Mouse (Mus musculus) spleen, postnatal 36 days (tissue): ENCODE measurements around the gene Nudt14.
A peak's percentile ranks its signal among the peaks of the same experiment; 100 is the strongest.

Experiments
- DNase-seq, 2 experiments: peaks; one replicate each; pipeline ENCODE4 v3.0.0; 2022; ENCODE audit warnings: low spot score in 2 of 2, mixed read lengths in 1 of 2

Gene Nudt14

DNA sequence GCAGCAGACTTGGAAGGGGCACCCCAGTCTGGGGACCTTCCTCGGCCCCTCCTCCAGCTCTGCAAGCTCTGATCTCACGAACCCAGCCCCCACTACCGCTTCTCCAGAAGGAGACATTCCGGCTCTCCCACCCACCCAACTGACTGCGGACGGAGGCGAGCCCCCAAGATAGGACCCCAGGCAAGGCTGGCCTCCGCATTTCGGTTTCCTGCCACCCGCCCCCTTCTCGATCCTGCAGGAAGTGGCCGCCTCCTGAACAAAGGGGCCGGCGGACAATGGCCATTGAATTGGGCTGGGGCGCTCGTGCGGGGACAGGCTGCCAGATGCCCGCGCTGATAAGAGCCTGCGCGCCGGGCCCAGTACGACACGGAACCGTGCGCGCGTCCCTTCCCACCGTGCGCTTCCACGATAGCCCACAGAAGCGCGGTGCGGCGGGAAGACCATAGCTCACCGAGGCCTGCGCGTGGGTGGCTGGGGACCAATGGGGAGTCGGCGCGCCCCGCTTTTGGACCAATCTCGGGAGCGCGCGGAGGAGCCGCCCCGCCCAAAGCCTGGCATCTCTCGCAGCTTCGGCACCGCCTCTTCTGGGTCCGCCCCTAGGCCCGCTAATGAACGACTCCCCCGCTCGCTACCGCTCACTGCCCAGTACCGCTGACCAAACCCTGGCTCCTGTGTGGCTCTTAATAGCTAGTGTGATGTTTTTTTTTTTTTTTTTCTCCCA lies 8.3 kb upstream of the Nudt14 start:
- peak; percentile 72 for DNase-seq

DNA sequence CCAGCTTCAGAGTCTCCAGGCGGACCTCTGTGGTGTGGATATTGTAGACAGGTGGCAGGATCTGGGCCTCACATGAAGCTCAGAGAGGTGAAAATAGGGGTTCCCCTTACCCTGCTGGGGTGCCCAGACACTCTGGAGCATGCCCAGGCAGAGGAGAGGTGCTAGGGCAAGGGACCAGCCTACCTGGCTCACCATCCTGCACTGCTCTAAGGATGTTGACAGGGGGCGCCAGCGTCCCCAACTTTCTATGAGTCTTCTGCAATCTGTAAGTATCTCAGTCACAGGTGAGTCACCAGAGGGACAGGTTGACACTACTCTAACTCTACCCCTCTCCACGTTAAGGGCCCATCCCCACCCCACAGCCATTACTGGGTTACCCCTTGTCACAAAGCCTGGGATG lies 5.4 kb upstream of the Nudt14 start:
- DNase-seq = no peak

DNA sequence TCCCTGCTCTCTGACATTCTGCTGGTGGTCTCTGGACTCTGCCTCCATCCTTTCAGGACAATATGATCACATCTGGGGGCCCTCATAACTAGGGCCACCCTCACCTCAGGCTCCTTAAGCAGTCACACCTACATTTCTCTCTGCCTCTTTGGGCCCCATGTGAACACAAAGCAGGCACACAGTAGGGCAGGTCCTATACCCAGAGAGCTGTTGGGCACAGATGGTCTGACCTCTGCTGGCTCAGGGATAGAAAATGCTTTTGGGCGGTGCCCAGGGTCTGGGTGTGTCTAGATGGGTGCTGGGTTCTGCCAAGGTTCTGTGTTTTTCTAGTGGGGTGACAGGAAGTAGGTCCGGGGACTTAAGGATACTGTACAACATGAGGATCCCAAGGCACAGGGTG lies 1.7 kb upstream of the Nudt14 start:
- no peak for DNase-seq

DNA sequence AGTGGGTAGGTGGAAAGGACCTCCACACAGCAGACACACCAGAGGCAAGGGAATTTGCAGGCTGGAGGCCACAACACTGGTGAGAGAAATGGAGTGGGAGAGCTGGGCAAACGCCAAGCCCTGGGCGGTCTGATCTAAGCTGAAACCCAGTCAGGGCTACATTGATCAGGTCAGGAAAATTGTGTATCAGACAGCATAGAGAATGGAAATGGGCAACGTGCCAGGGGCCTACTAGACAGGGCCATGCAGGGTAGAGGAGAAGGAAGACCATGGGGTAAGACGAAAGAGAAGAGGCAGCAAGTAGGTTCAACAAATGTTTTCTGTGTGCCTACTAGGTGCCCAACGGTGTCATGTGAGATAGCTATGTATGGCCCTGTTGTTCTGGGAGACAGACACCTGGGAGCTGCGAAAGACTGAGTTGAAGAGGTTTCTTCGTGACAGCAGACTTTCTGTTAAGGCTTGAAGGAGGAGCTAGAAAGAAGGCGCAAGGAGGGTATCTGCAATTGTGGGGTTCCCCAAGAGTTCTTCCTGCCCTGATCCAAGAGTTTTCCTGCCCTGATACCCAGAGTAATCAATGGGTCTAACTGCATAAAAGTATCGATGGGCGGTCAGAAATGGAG lies 658 bp downstream of the Nudt14 start:
- DNase-seq = no peak

DNA sequence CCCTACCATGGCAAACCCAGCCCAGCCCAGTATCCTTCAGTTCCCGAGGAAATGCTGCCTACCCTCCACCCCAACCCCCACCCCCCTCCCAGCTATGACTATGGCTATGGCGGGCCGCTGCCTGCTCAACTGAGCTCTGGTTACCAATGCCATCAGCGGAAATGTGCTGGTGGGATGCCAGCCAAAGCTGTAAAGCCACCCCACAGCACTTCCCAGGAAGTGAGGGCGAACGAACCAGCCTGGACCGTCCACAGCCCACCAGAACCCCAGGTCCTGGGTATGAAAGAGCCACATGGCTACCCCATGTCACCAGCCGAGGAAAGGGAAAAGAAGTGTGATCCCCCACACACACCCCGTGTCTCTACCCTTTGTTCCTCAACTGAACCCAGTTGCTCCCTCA lies 1.2 kb downstream of the Nudt14 start:
- DNase-seq = no peak

DNA sequence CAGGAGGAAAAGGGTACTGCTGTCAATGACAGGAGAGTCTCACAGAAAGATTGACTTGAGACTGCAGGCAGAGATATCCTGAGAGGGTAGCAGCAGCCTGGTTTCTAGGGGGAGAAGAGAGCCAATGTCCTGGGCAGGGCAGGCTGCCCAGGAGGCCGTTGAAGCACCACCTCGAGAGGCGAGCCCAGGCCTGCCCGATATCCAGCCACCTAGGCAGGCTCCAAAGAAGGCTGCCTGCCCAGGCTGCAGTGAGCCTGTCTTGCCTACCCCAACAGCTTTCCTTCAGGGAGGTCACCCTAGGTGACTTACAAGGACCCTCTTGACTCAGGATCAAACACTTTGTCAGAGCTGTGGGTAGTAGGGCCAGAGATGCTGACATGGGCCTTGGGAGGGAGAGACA lies 1.7 kb downstream of the Nudt14 start:
- no peak for DNase-seq

DNA sequence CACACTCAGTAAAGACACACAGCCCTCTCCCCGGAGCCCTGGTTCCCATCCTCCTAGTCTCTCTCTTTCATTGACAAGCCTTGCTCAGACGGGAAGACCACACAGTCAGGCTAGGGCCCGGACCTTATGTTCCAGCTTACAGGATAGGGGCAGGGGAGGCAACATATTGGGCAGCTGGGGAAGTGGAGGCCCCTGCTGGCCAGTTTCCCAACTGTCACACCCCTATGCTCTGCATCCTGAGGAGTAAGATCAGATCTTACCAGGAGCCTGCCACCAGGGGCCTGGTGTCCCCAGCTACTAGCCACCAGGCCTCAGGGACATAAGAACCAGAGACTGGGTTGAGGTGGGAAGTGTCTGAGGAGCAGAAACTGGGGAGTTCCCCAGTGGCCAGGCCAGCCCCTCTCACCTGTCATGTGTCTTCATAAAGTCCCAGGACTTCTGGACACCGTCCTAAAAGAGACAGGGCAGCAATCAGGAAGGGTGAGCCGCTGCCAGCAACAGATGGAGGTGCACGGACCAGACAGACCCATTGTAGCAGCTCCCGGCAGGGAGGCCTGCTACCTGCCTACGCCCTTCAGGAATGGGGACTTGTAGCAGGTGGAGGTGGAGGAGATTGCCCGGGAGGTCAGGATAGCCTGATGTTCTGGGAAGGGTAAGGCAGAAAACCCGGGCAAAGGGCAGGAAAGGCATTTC lies 2.9 kb downstream of the Nudt14 start:
- DNase-seq = no peak

DNA sequence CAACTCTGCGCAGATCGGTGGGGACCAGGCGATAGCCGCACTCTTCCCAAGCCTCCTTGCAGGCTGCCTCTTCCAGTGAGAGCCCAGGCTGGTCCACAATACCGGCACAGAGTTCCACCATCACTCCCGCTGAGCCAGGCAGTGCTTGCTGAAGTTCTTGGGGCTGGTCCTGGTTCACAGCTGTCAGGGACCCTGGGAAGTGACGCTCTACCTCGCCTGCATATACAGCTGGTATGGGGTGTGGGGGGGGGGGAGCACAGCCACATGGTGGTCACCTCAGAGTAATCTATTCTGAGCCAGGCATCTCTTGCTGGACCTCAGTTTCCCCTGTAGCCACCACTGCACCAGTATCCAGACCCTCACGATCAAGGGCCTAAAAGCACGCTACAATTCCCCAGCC lies 3.6 kb downstream of the Nudt14 start:
- DNase-seq = no peak

DNA sequence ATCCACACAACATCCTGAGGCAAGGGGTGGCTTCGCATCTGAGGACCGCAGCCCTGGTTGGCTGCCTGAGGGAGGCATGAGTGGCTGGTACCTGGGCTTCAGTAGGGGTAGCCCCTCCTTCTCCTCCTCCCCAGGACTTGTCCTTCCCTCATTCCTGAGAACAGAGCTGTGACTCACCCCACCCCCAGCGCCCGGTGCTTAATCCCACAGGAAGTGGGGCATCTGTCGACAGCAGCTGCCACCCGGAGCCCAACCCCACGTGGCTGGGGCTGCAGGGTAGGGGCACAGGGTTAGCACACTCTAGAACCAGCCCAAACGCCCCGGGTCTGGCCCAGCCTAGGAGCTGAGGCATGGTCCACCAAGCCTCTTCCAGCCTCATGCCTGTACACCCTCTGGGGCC lies 4.0 kb downstream of the Nudt14 start:
- no peak for DNase-seq

DNA sequence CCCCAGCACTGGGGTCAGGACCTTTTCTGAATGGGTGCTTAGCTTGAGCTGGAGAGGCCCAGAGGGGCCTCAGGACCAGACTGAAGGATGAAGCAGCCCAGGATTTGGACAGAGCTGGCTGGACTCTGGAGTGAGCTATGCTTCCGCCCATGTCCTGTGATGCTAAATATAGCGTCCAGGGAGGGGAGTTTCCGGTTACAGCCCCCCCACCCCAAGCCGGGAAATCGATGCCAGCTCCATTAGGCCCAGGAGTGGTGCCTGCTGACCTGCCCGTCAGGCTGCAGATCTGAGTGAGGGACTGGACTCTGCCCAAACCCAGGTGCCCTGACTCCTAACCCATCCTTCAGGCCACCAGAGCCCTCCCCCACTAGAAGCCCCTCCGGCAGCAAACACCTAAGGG lies 9.3 kb downstream of the Nudt14 start:
- DNase-seq = no peak

DNA sequence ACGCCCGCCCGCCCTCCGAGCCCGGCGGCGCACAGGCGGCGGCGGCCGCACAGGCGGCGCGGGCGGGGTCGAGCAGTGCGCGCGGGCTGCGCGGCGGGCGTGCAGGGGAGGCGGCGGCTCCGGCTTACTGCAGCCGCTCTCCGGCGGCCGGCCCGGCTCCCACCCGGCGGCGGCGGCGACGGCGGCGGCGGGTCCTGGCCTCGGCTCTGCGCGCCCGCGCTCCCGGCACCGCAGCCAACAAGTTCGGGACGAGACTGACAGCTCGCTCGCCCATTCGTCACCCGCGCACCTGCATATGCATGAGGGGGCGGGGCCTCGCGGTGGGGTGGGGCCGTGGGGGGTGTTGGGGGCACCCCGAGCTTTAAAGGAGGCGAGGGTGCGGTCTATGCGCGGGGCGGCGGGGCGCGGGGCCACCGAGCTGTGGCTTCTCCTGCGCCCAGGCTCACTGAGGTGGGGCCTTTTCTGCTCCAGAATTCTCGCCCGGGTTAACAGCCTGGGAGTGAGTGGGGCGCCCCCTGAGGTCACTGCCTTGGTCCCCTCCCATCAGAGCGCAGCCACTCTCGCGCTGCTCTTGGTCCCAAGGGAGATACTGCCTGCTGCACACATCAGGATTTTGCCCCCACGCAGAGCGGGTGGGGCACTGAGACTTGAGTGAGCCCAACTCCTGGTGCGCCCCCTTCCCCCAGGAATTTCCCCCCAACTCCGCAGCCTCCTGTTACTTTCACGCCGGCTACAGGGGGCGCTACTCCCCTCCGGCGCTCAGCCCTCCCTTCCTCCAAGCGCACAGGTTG lies 12.2 kb downstream of the Nudt14 start, which contains the start of gene Jag2:
TSS of gene Jag2 (minus strand) at position 215 of the 791 bp plus-strand sequence.
- DNase-seq = peak in 1 of 2 experiments; percentile 32

DNA sequence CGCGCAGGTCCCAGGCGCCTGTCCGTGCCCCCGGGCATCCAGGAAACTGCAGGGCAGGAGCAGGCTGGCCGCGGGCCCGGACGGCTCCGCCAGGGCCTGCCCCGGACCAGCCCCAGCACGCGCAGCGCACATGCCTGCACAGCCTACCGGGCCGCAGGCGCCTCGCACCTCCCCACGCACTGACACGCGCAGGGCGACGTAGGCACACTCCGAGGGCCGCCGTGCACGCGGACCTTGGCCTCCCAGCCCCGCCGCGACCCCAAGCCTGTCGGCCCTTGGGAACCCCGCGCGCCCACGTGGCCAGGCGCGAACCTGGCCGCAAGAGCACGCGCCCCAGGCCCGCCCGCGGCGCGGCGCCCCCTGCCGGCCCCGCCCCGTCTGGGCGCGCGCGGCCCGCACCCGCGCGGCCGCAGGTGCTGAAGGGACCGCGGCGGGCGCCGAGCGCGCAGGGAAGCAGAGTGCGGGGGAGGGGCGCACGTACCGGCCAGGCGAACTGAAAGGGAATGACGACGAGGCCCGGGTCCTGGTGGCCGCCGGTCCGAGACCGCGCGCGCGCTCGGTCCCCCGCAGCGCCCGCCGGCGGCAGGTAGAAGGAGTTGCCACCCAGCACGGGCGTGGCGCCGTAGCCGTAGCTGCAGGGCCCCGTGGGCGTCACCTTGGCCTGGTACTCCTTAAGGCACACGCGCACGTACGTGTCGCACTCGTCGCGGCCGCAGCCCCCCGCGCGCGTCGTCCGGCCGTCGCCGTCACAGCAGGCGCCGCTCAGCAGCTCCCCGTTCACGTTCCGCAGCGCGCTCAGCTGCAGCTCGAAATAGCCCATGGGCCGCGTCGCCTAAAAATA lies 13.3 kb downstream of the Nudt14 start:
- DNase-seq = no peak

DNA sequence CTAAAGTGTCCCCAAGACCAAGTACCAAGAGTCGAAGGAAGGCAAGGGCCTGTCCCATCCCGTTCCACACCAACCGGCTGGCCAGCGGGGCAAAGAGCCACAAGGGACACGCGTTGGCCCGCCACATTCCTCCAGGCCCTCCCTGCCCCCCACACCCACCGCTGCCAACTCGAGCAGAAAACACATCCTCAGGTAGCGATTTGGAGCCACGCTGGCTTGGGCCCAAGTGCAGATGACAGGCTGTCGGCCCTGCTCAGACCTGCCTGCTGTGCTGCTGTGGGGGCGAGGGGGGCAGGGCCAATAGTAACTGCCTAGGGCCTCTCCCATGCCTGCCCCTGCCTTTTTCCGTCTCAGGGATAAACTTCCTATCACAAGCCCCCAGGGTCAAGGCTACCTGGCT lies 14.7 kb downstream of the Nudt14 start:
- no peak for DNase-seq

DNA sequence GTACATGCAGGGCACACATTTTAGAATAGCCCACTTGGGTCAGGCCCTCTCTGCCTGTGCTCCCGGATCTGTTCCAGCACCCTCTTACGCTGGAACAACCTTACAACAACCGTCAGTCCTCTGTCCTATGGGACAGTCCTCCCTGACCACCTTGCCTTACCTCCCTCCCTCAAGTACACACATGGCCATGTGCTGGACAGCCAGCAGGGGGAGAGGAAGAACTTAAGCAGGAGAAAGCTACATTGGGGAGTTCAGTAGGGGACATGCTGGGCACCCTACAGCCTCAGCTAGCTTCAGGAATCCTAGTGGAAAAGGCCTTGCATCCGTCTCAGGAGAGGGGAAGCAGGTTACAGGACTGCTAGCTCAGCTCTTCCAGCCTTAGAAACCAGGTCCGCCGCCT lies 16.0 kb downstream of the Nudt14 start:
- DNase-seq = no peak

DNA sequence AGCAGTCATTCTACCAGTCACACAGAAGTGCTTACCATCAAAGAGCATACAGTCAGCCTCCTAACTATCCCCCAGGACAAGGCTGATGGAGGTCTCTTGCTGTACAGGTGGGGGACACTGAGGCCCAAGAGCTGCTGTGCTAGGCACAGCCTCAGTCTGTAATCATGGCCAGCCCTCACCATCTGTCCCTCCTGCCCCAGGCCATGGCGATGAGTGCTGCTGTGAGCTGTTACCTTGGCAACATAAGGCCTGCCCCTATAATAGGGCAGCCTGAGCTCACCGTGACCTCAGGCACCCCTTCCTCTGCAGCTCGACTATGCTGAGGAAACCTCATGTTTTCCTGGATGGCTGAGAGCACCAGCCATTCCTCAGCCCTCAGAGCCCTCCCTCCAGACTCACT lies 19.4 kb downstream of the Nudt14 start:
- no peak for DNase-seq

DNA sequence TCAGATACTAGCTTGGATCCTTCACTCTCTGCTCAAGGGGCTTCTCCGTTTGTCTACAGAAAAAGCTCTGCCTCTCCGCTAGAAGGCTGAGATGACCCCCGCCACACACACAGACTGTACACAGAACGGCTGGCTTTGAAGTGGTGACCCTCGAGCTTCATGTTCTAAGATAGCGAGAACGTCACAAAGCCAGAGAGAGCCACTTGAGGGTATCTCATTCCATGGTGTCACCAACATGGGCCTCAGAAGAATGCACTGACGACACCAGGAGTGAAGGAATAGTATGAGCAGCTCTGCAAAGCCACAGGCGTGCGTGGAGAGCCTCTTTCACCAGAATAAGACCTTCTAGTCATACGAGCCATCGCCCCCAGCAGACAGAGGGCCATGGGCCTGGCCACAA lies 20.4 kb downstream of the Nudt14 start:
- DNase-seq = no peak

DNA sequence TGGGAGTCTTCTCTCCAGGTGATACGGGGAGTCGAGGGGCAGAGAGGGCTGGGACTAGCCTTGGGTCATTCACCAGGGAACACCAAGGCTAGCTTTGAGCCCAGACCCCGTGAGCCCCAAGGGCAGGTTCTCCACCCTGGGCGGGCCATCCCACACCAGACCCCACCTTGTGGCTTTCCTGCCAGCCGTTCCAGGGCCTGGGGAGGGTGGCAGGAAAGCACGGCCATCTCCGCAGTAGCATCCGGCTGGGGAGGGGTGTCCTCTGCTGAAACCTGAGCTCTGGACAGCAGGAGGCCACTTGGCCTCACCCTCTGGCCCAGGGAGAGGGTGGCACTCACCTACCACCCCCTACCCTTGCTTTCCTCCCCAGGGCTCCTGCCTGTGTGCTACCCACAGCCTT lies 24.0 kb downstream of the Nudt14 start:
- no peak for DNase-seq

DNA sequence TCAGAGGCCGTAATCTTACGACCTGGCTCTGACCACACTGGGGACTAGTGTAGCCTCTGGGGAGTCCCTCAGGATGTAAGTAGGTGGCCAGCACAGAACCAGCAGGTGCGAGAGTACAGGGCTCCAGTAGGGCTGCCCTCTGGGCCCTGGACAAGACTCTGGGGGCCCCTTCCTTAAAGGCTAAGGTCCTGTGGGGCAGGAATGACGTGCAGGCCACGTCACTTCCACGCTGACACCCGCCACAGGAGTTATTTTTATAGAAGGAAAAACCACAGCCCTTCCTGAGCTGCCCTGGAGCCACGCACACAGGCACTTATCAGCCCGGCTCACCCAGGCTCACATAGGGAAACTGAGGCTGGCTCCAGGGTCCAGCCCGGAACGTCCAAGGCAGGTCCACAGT lies 24.4 kb downstream of the Nudt14 start:
- no peak for DNase-seq

DNA sequence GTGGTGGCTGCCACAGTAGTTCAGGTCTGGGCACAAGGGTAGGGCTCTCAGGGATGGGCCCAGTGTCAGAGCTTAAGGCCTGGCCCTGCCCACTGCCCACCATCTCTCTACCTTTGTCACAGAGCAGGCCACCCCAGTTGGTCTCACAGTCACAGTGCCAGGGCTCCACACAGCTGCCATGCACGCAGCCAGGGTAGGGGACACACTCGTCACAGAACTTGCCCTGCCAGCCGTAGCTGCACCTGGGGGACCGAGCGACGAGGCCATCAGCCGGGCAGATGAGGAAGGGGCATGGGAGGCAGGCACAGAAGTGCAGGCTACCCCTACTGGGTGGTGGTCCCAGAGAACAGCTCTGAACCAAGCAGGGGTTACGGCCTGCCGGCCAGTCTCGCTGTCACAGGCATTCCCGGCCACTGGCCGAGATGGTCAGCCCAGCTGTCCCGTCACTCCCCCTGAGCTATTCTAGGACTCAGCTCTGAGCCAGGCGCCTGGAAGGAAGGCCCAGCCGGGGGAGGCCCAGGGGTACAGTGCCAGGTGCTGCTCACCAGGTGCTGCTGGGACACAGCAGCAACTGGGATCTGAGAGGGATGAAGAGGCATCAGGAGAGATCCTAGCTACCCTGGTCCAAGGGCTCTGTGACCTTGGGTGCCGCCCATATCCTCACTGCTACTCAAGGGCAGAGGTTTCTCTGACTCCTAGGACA lies 25.1 kb downstream of the Nudt14 start:
- no peak for DNase-seq

DNA sequence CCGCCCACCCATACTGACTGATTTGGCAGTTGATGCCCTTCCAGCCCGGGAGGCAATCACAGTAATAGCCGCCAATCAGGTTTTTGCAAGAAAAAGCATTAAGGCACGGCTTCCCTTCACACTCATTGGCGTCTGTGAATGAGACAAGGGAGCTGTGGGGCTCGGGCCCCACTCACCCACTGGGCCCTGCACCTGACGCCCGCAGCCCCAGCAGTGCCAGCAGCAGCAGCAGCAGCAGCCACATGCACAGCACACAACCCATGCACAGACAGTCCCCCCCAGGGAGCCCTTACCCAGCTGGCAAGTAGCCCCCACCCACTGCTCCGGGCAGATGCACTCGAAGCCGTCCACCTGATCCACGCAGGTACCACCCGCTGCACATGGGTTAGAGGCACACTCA lies 26.3 kb downstream of the Nudt14 start:
- DNase-seq = no peak

DNA sequence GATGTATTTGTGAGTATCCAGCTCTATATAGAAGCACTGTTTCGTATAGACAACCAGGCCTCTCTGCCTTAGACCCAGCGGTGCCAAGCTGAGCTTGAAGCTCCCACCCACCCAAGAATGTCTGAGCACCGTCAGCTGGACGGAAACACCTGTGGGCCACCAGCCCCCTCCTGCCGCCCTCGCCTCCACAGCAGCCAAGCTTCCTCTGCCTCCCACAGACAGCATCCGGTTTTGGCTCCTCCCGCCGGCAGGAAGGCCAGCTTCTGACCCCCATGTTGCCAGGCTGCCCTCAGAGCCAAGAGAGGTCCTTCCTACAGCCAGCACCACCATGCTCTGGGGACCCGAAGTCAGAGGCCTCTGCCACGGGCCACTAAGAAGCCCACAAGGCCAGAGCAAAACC lies 27.4 kb downstream of the Nudt14 start:
- DNase-seq = peak; percentile 21 to 32
